Mouse (Mus musculus) gastrocnemius, adult 2 months (tissue): ENCODE data around the gene Cep164. TPM values are rescaled to one million over a fixed set of nuclear protein-coding genes. Genes with fewer than 3 reads are reported as not detected.

Experiments
- DNase-seq: peaks from one replicate; pipeline ENCODE4 v3.0.0; 2022
- H3K27ac ChIP-seq: fragments of 200-600 bp; 2 replicates; pipeline ENCODE4 v1.8.1; 2022; ENCODE audit warnings: mild to moderate bottlenecking
- H3K4me3 ChIP-seq: fragments of 200-600 bp; 2 replicates; pipeline ENCODE4 v1.8.1; 2022; ENCODE audit warnings: mild to moderate bottlenecking, moderate library complexity
- CTCF ChIP-seq: fragments of 200-600 bp; IDR thresholded peaks from 2 replicates; pipeline ENCODE4 v1.8.1; 2022; ENCODE audit warnings: antibody characterized with exemption, mild to moderate bottlenecking, moderate library complexity
- intact Hi-C: fragments of 180-260 bp; cut with DNase I; formaldehyde crosslinking; loops from one replicate; pipeline ENCODE4 v1.15.1; 2025
- total RNA-seq, 2 experiments: library from RNA; stranded (reverse); gene quantifications; 2 replicates each; pipeline ENCODE4 v1.2.3; 2021

The Cep164 gene
- total RNA-seq, 2 experiments from 2014 or later, result 2.0 to 2.5 TPM

- no peak overlapping the region for H3K4me3 ChIP-seq
- no peak for DNase-seq
- no peak for TF ChIP-seq CTCF
- no peak overlapping the region for H3K27ac ChIP-seq
- intact Hi-C loops, result no loop called here
These were observed 62.3 kb downstream of the Cep164 start for GRCm38 (mm10) chr9:45766195-45766594.

DNA sequence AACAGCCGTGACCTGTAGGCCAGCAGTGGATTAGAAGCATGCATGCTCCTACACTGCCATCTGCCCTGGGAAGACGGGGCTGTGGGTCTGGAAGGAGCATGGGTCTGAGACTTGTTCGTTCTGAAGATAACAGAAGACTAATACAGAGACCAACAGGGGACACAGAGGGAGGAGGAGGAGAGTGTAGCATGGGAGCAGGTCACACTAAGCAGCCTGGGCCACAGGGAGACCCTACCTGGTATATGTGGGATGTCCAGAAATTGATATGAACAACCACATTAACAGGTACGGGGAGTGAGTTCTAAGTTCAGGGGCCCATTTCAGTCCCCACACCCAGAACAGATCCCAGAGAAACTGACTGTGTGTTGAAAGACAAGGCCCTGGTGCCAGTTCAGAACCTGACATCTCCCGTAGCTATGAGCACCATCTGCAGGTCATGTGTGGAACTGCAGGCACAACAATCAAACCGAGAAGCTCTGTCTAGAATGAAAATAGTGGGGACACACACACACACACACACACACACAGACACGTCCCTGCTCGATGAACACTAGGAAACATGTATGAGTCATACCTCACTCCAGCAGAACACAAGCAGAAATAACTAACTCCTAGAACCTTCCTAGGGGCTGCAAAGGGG is 73.9 kb downstream of the Cep164 start:
- Histone ChIP-seq H3K27ac (no peak overlapping the region), H3K4me3 (no peak overlapping the region)
- TF ChIP-seq CTCF, result peak; percentile 85
- DNase-seq, result peak; percentile 61
- intact Hi-C loops, result loop anchor here (1.0 to 5.0 kb wide), 2 partner anchors 162 to 338 kb away; no protein-coding TSS in a partner anchor

GRCm38 (mm10) chr9:45749917-45750316 is 78.6 kb downstream of the Cep164 start:
- H3K4me3 ChIP-seq, result no peak overlapping the region
- intact Hi-C loops, result loop anchor here (5.0 kb wide), 1 partner anchor 158 kb away; no protein-coding TSS in a partner anchor
- no peak overlapping the region for H3K27ac ChIP-seq
- no peak for DNase-seq
- TF ChIP-seq CTCF, result no peak

DNA sequence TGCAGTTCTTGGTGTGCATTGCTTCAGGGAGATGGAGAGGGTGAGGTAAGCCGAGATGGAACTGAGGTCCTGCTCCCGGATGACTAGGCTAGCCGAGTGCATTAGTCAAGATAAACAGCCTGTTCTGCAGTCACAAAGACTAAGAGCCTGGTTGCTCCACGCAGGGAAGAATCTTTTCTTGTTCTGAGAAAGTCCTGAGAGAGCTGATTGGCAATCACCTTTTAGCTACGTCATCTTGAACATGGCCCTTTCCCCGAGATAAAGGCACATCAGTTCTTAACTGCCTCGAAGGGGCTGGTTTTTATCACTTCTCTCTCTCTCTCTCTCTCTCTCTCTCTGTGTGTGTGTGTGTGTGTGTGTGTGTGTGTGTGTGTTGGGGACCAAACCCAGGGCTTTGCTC is 83.0 kb downstream of the Cep164 start:
- Histone ChIP-seq H3K27ac (no peak overlapping the region), H3K4me3 (no peak overlapping the region)
- no peak for DNase-seq
- TF ChIP-seq CTCF, result no peak
- intact Hi-C loops, result no loop called here

GRCm38 (mm10) chr9:45740584-45740980 is 87.9 kb downstream of the Cep164 start:
- H3K4me3 ChIP-seq, result no peak overlapping the region
- intact Hi-C loops, result no loop called here
- DNase-seq, result no peak

DNA sequence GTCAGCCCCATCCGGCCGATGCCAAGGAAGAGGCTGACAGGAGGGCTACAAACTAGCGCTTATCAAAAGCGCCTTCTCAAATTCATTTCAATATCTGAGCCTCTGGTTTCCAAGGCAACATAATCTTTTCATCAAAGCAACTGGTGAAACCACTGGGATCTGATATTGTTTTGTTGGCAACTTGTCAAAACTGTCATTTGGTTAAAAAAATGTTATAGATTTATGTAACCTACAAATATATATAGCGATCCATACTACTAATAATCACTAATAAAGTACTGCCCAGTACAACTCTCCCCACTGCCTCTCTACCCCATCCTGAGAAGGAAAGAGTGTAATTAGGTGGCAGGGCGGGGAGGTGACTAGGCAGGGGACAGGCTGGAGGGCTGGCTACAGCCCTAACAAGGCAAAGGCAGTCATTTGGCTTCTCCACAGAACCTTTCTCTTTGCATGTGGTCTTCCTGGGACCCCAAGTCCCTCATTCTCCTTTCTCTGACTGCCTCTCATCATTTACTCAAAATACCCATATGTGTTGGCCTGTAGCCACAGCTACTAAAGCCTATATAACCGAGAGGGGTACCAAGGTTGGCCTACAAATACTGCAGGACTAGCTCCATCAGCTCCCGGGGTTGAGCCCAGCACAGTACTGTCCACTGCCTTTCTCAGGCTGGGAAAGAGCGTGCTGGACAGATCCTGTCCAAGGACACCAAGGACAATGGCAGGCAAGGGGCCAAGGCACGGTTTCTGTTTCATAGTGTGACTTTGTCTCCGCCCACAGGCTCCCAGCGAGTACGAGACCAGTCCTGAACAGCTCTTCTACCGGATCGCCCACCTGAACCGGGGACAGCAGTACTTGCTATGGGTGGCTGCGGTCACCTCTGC is 88.5 kb downstream of the Cep164 start:
- intact Hi-C loops, result no loop called here
- no peak for TF ChIP-seq CTCF
- Histone ChIP-seq H3K27ac (no peak overlapping the region), H3K4me3 (no peak overlapping the region)
- DNase-seq, result peak; percentile 54

More at GRCm38 (mm10) chr9:45740584-45740980, 87.9 kb downstream of the Cep164 start:
- H3K27ac ChIP-seq, result no peak overlapping the region
- TF ChIP-seq CTCF, result peak; percentile 45

- Histone ChIP-seq H3K4me3 (no peak overlapping the region), H3K27ac (no peak overlapping the region)
- no peak for DNase-seq
- intact Hi-C loops, result no loop called here
- no peak for TF ChIP-seq CTCF
These were observed 89.3 kb downstream of the Cep164 start for GRCm38 (mm10) chr9:45739001-45739701.

DNA sequence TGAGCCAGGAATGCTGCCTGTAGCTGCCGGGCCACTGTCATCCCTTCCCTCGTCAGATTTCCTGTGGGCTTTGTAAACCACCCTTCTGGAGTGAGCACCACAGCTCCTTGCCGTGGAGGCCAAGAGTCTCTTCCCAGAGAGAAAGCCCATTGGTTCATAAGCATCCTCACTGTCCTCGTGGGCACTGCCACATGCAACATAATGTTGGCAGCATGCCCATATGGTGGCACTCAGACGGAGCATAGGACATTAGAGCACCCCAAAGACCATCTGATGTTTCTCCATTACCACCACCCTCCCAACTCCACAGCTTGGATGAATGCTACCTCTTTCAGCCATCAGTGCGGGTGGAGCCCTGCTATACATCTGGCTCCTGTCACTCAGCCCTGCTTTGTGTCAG is 95.2 kb downstream of the Cep164 start:
- no peak for TF ChIP-seq CTCF
- intact Hi-C loops, result no loop called here
- H3K27ac ChIP-seq, result no peak overlapping the region
- H3K4me3 ChIP-seq, result no peak overlapping the region
- no peak for DNase-seq

GRCm38 (mm10) chr9:45731851-45732250 is 96.6 kb downstream of the Cep164 start:
- no peak for DNase-seq
- intact Hi-C loops, result no loop called here

DNA sequence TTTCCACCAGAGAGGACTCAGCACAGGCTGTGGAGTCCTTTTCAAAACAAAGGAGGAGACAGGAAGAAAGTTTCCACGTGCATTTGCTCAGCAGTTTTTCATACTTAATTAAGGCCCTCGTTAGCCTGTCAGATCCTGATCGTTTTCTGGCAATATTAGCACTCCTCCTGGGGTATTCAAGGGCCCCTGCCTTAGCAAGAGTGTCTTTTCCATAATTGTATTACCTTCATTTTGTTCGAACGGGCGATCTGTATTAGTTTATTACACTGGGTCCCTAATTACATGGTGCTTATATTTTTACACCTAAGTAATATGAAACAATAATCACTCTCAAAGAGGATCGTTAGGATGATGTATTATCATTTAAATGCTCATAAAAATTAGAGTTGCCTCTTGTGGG is 108.5 kb downstream of the Cep164 start:
- no peak for TF ChIP-seq CTCF
- intact Hi-C loops, result no loop called here
- Histone ChIP-seq H3K27ac (no peak overlapping the region), H3K4me3 (no peak overlapping the region)
- DNase-seq, result no peak

More at GRCm38 (mm10) chr9:45731851-45732250, 96.6 kb downstream of the Cep164 start:
- no peak overlapping the region for H3K4me3 ChIP-seq
- TF ChIP-seq CTCF, result no peak
- no peak overlapping the region for H3K27ac ChIP-seq

Other genes starting within 250 kb of the Cep164 start
- 10 to 100 TPM; 26.1 to 72.2 TPM for gene Bace1, start 9.9 kb upstream of the Cep164 start, total RNA-seq
- 10 to 100 TPM in 1 of 2 experiments, 1 to 10 TPM in 1; 9.3 to 12.3 TPM for gene Pcsk7, start 77.8 kb upstream of the Cep164 start, total RNA-seq
- gene Rnf214, start 78.2 kb upstream of the Cep164 start, total RNA-seq, result 10 to 100 TPM; 25.3 to 31.0 TPM
- 10 to 100 TPM; 38.5 to 49.2 TPM for gene Tagln, start 107.4 kb upstream of the Cep164 start, total RNA-seq
- gene Sidt2, start 126.6 kb upstream of the Cep164 start, total RNA-seq, result 10 to 100 TPM; 66.2 to 72.2 TPM
- gene Pafah1b2, start 184.0 kb upstream of the Cep164 start, total RNA-seq, result 10 to 100 TPM; 28.0 to 29.5 TPM
- gene Sik3, start 184.1 kb upstream of the Cep164 start, total RNA-seq, result 10 to 100 TPM; 38.0 to 41.1 TPM